Mouse (Mus musculus): ENCODE data around the gene Sgpp1. TPM values are rescaled to one million over a fixed set of nuclear protein-coding genes. Genes with fewer than 3 reads are reported as not detected.
A peak's percentile ranks its signal among the peaks of the same experiment; 100 is the strongest.
"Not testable (repeated sequence)": the region's sequence is repeated elsewhere in the genome, so short reads cannot be mapped to it uniquely, and the experiment has no call there.

Sgpp1 gene
- polyA plus RNA-seq, 1 experiment from 2014 or later = 13.4 TPM

DNA sequence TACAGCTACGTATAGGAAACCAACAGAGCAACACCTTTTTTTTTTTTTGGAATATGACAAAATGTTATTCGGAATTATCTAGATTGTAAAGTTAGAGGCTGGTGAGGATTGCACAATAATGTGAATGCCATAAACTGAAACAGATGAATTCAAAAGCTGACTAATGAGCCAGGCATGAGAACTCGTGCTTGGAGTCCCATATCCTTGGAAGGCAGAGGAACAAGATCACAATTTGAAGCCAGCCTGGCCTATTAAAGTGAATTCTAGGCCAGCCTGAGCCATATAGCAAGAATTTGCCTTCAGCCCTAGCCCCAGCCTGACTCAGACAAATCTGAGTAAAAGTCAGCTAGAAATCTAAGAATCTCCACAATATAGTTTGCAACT is 32.8 kb downstream of the Sgpp1 start:
- no peaks in the 10 kb centered on the region for H3K27me3 ChIP-seq (ENCODE audit: control insufficient read depth, insufficient read depth, low read depth, low read length)
- H3K4me2 ChIP-seq (ENCODE audit: low read depth, low read length) = no peak overlapping the region
- H3K36me3 ChIP-seq (ENCODE audit: control insufficient read depth, insufficient read depth, low read length) = no peaks in the 10 kb centered on the region
- 61% methylated on average over 3 of the region's 3 CpGs for WGBS
- H3K4me3 ChIP-seq (ENCODE audit: low read length) = no peak overlapping the region
- 0 out of 2 replicates have a peak, but pooled peaks cover 2% of the 10 kb centered on the region for H3K9me3 ChIP-seq (ENCODE audit: control insufficient read depth, low read length)
- H3K4me1 ChIP-seq (replicated peaks; ENCODE audit: control insufficient read depth, insufficient read depth, low read length) = peaks cover 7% of the 10 kb centered on the region; the same call in 1 of the 2 replicates
- ATAC-seq (ENCODE audit: low read depth) = no peak
- no peak overlapping the region for H3K9ac ChIP-seq (ENCODE audit: low read length)
- no peak overlapping the region for H3K27ac ChIP-seq (ENCODE audit: low read length)

DNA sequence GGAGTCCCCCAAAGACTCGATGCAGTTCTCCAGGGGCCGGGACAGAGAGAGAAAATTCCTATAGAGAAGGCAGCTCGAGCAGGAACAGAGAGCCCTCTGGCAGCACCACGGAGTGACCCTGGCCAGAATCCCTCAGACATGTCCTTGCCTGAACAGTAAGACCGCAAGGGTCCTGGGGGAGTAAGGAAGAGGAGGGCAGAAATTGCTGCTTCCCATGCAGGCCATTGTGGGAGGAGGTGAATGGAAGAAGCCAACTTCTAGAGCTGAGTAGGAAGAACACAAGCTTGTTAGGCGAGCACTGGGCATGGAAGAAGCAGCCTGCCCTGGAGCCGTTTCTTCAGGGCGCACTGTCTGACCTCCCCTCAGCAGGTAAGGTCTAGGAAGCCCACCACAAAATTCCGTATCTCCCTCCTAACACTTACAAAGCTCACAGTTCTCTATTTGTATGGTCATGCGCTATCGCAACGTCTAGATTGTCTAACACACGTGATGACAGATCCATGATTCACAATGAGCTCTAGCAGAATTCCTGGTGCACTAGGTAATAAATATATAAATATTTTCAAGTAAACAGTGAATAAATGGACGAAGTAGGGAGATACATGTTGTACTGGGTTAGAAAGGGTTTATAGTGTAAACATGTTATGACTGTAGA is 33.3 kb downstream of the Sgpp1 start:
- Histone ChIP-seq H3K9ac (ENCODE audit: low read length) (peak overlapping the region; percentile 52), H3K4me1 (replicated peaks; ENCODE audit: control insufficient read depth, insufficient read depth, low read length) (peaks cover 7% of the 10 kb centered on the region; the same call in 1 of the 2 replicates), H3K9me3 (ENCODE audit: control insufficient read depth, low read length) (0 out of 2 replicates have a peak, but pooled peaks cover 2% of the 10 kb centered on the region), H3K27ac (ENCODE audit: low read length) (no peak overlapping the region), H3K4me2 (ENCODE audit: low read depth, low read length) (peak overlapping the region; percentile 46), H3K36me3 (ENCODE audit: control insufficient read depth, insufficient read depth, low read length) (no peaks in the 10 kb centered on the region), H3K27me3 (ENCODE audit: control insufficient read depth, insufficient read depth, low read depth, low read length) (no peaks in the 10 kb centered on the region), H3K4me3 (ENCODE audit: low read length) (peak overlapping the region; percentile 13; the same call in 1 of the 2 replicates)
- 57% methylated on average over 14 of the region's 14 CpGs for WGBS
- ATAC-seq (ENCODE audit: low read depth) = no peak

DNA sequence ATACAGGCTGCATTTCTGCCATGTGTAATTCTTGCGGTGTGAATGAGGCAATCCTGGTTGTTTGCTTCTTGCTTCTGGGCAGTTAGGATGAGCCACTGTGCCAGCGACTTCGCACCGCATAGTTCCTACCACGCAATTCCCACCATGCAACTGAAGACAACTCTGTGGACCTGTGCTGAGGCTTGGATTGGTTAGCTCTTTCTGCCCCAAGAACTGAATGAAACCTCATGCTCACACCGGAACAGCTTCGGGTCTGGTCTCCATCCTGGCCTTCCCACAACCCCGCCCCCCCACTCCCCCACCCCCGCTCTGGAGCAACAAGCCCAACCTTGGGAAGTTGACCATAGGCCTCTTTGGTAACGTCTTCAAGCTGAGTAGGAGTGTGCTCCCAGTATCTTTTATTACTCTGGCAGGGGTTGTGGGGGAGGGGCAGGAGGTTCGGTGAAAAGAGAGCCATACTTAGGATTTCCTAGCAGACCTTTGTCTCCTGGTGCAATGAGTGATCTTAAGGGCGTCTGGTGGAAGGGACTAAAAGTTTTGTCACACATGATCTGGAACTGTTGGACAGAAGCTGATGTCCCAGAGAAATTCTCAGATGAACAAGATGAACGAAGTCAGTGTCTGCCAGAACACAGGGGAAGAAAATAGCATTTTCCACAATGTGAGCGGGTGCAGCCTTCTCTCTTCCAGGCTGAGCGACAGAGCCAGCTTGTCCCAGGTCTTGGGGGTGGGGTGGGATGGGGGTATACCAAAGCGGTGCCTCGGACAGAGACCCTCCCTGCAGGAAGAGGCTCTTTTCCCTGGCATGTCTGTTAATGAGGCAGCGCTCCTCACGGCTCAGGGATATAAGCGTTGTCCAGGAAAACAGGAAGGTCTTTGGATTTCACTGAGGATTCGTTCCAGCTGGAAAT is 34.1 kb downstream of the Sgpp1 start:
- WGBS = 34% methylated on average over 21 of the region's 21 CpGs
- peak overlapping the region; percentile 13; the same call in 1 of the 2 replicates for H3K4me3 ChIP-seq (ENCODE audit: low read length)
- H3K4me2 ChIP-seq (ENCODE audit: low read depth, low read length) = peak overlapping the region; percentile 46
- H3K9me3 ChIP-seq (ENCODE audit: control insufficient read depth, low read length) = 0 out of 2 replicates have a peak, but pooled peaks cover 2% of the 10 kb centered on the region
- H3K27me3 ChIP-seq (ENCODE audit: control insufficient read depth, insufficient read depth, low read depth, low read length) = no peaks in the 10 kb centered on the region
- peak; percentile 43; the same call in 1 of the 2 replicates for ATAC-seq (ENCODE audit: low read depth)
- H3K27ac ChIP-seq (ENCODE audit: low read length) = no peak overlapping the region
- H3K36me3 ChIP-seq (ENCODE audit: control insufficient read depth, insufficient read depth, low read length) = no peaks in the 10 kb centered on the region
- H3K4me1 ChIP-seq (replicated peaks; ENCODE audit: control insufficient read depth, insufficient read depth, low read length) = peaks cover 7% of the 10 kb centered on the region; the same call in 1 of the 2 replicates
- H3K9ac ChIP-seq (ENCODE audit: low read length) = peak overlapping the region; percentile 52

DNA sequence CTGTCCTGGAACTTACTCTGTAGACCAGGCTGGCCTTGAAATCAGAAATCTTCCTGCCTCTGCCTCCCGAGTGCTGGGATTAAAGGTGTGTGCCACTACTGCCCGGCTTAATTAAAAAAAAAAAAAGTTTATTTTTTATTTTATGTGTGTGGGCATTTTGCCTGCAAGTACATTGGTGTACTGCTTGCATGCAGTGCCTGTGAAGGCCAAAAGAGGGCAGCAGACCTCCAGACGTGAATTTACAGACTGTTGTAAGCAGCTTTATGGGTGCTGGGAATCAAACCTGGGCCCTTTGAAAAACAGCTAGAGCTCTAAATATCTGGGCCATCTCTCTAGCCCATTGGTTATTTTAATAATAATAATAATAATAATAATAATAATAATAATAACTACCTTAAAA is 36.8 kb downstream of the Sgpp1 start:
- H3K4me2 ChIP-seq (ENCODE audit: low read depth, low read length) = no peak overlapping the region
- no peak for ATAC-seq (ENCODE audit: low read depth)
- no peak overlapping the region for H3K4me3 ChIP-seq (ENCODE audit: low read length)
- H3K9me3 ChIP-seq (ENCODE audit: control insufficient read depth, low read length) = 0 out of 2 replicates have a peak, but pooled peaks cover 2% of the 10 kb centered on the region
- no peak overlapping the region for H3K27ac ChIP-seq (ENCODE audit: low read length)
- H3K27me3 ChIP-seq (ENCODE audit: control insufficient read depth, insufficient read depth, low read depth, low read length) = no peaks in the 10 kb centered on the region
- peaks cover 7% of the 10 kb centered on the region; the same call in 1 of the 2 replicates for H3K4me1 ChIP-seq (replicated peaks; ENCODE audit: control insufficient read depth, insufficient read depth, low read length)
- H3K36me3 ChIP-seq (ENCODE audit: control insufficient read depth, insufficient read depth, low read length) = no peaks in the 10 kb centered on the region
- WGBS = 87% methylated on average over 3 of the region's 3 CpGs
- no peak overlapping the region for H3K9ac ChIP-seq (ENCODE audit: low read length)

DNA sequence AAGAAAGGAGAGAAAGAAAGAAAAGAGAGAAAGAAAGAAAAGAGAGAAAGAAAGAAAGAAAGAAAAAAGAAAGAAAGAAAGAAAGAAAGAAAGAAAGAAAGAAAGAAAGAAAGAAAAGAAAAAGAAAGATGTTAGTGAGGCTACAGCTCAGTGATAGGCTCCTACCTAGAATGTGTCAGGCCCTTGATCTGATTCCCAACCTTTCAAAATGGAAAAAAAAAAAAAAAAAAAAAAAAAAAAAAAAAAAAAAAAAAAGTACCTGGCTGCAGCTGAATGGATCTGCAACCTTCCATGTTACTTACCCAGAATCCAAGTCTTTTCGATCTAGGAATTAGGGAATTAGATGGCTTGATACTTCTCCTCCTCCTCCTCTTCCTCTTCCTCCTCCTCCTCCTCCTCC is 39.7 kb downstream of the Sgpp1 start:
- not testable (repeated sequence) for H3K4me3 ChIP-seq (ENCODE audit: low read length); H3K27me3 ChIP-seq (ENCODE audit: control insufficient read depth, insufficient read depth, low read depth, low read length); H3K4me1 ChIP-seq (replicated peaks; ENCODE audit: control insufficient read depth, insufficient read depth, low read length); H3K9ac ChIP-seq (ENCODE audit: low read length); ATAC-seq (ENCODE audit: low read depth); H3K36me3 ChIP-seq (ENCODE audit: control insufficient read depth, insufficient read depth, low read length); H3K9me3 ChIP-seq (ENCODE audit: control insufficient read depth, low read length); H3K4me2 ChIP-seq (ENCODE audit: low read depth, low read length); H3K27ac ChIP-seq (ENCODE audit: low read length)
- 80% methylated on average over 1 of the region's 1 CpGs for WGBS

DNA sequence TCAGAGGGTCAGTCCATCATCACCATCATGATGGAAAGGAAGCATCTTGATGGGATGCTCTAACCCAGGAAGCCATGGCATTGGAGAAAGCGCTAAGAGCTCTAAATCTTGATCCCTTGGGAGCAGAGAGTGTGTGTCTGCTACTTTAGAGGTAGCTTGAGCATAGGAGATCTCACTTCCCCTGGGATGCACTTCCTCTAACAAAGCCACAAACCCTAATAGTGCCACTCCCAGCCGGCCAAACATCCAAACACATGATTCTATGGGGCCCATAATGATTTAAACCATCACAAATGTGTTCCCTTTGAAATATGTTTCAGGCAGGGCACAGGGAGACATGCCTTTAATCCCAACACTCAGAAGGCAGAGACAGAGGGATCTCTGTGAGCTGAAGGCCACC is 46.5 kb downstream of the Sgpp1 start:
- no peak overlapping the region for H3K27ac ChIP-seq (ENCODE audit: low read length)
- no peak for ATAC-seq (ENCODE audit: low read depth)
- 86% methylated on average over 2 of the region's 2 CpGs for WGBS
- H3K9me3 ChIP-seq (ENCODE audit: control insufficient read depth, low read length) = no peaks in the 10 kb centered on the region
- H3K4me1 ChIP-seq (replicated peaks; ENCODE audit: control insufficient read depth, insufficient read depth, low read length) = no peaks in the 10 kb centered on the region
- H3K36me3 ChIP-seq (ENCODE audit: control insufficient read depth, insufficient read depth, low read length) = no peaks in the 10 kb centered on the region
- no peak overlapping the region for H3K4me2 ChIP-seq (ENCODE audit: low read depth, low read length)
- H3K4me3 ChIP-seq (ENCODE audit: low read length) = no peak overlapping the region
- H3K9ac ChIP-seq (ENCODE audit: low read length) = no peak overlapping the region
- no peaks in the 10 kb centered on the region for H3K27me3 ChIP-seq (ENCODE audit: control insufficient read depth, insufficient read depth, low read depth, low read length)

DNA sequence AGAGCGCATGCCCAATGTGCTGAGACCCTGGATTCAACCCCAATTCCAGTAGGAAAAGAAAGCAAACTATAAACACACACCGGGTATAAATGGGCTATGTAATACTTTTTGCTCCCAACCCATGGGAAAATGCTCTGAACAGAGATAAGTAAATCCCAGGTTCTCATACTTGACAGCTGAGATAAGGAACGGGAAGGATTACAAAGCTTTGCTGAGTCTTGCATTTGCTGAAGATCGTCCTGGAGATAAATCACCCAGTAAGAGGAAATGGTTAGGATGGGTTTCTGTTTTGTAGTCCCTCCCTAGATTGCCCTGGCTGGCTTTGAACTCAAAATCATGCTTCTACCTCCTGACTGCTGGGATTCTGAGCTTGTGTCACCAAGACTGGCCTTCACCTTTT is 48.2 kb downstream of the Sgpp1 start:
- Histone ChIP-seq H3K27ac (ENCODE audit: low read length) (no peak overlapping the region), H3K4me1 (replicated peaks; ENCODE audit: control insufficient read depth, insufficient read depth, low read length) (no peaks in the 10 kb centered on the region), H3K36me3 (ENCODE audit: control insufficient read depth, insufficient read depth, low read length) (no peaks in the 10 kb centered on the region), H3K4me2 (ENCODE audit: low read depth, low read length) (no peak overlapping the region), H3K4me3 (ENCODE audit: low read length) (no peak overlapping the region), H3K9me3 (ENCODE audit: control insufficient read depth, low read length) (no peaks in the 10 kb centered on the region), H3K9ac (ENCODE audit: low read length) (no peak overlapping the region), H3K27me3 (ENCODE audit: control insufficient read depth, insufficient read depth, low read depth, low read length) (no peaks in the 10 kb centered on the region)
- 17% methylated on average over 4 of the region's 4 CpGs for WGBS
- no peak for ATAC-seq (ENCODE audit: low read depth)

DNA sequence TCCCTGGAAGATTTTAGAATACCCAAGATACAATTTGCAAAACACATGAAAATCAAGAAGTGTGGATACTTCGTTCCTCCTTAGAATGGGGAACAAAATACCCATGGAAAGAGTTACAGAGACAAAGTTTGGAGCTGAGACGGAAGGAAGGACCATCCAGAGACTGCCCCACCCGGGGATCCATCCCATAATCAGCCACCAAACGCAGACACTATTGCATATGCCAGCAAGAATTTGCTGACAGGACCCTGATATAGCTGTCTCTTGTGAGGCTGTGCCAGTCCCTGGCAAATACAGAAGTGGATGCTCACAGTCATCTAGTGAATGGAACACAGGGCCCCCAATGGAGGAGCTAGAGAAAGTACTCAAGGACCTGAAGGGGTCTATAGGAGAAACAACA is 51.5 kb downstream of the Sgpp1 start:
- not testable (repeated sequence) for H3K27ac ChIP-seq (ENCODE audit: low read length); H3K4me3 ChIP-seq (ENCODE audit: low read length)
- 73% methylated on average over 4 of the region's 4 CpGs for WGBS

DNA sequence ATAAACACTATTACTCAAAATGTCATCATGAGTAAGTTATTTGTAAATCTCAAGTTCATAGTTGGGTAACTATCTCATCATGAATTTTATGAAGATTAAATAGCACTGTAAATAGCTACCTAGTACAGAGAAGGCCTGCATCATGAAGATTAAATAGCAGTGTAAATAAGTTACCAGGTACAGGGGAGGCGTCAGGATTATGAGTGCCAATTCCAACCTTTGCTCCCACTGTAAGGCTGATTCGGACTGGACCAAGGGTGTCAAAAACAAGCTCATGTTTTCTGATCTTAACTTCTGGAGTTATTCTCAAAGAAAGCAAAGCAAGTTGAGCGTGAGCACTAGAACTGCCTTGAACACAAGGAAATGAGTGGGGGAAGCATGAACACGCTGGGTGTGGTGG is 51.9 kb downstream of the Sgpp1 start:
- H3K36me3 ChIP-seq (ENCODE audit: control insufficient read depth, insufficient read depth, low read length) = no peaks in the 10 kb centered on the region
- H3K4me3 ChIP-seq (ENCODE audit: low read length) = no peak overlapping the region
- 90% methylated on average over 4 of the region's 4 CpGs for WGBS
- no peak overlapping the region for H3K4me2 ChIP-seq (ENCODE audit: low read depth, low read length)
- no peaks in the 10 kb centered on the region for H3K27me3 ChIP-seq (ENCODE audit: control insufficient read depth, insufficient read depth, low read depth, low read length)
- H3K9ac ChIP-seq (ENCODE audit: low read length) = no peak overlapping the region
- H3K9me3 ChIP-seq (ENCODE audit: control insufficient read depth, low read length) = no peaks in the 10 kb centered on the region
- H3K27ac ChIP-seq (ENCODE audit: low read length) = no peak overlapping the region
- no peak for ATAC-seq (ENCODE audit: low read depth)
- H3K4me1 ChIP-seq (replicated peaks; ENCODE audit: control insufficient read depth, insufficient read depth, low read length) = no peaks in the 10 kb centered on the region

More for the DNA sequence above, 51.5 kb downstream of the Sgpp1 start:
- not testable (repeated sequence) for H3K4me1 ChIP-seq (replicated peaks; ENCODE audit: control insufficient read depth, insufficient read depth, low read length); H3K9ac ChIP-seq (ENCODE audit: low read length); H3K9me3 ChIP-seq (ENCODE audit: control insufficient read depth, low read length); H3K27me3 ChIP-seq (ENCODE audit: control insufficient read depth, insufficient read depth, low read depth, low read length); H3K4me2 ChIP-seq (ENCODE audit: low read depth, low read length); H3K36me3 ChIP-seq (ENCODE audit: control insufficient read depth, insufficient read depth, low read length); ATAC-seq (ENCODE audit: low read depth)

Measured in lung, embryonic 16.5 days (tissue).